Mouse (Mus musculus) cerebellum, postnatal 14 days (tissue): Measurements from ENCODE around the gene Mthfr.
A peak's percentile ranks its signal among the peaks of the same experiment; 100 is the strongest.

Source experiments
- DNase-seq, 2 experiments: peaks; one replicate each; pipeline ENCODE4 v3.0.0; 2021; ENCODE audit warnings: mixed read lengths in 2 of 2

Gene Mthfr

GRCm38 (mm10) chr4:148089166-148089565, 50.3 kb downstream of the Mthfr start:
- no peak for DNase-seq

GRCm38 (mm10) chr4:148091181-148091580, 52.3 kb downstream of the Mthfr start:
- DNase-seq, result no peak

- DNase-seq, result no peak
Measured at GRCm38 (mm10) chr4:148092551-148093271, 53.8 kb downstream of the Mthfr start.

- peak in 1 of 2 experiments; percentile 62 for DNase-seq
Measured at GRCm38 (mm10) chr4:148094161-148094560, 55.3 kb downstream of the Mthfr start.

GRCm38 (mm10) chr4:148095081-148095480, 56.2 kb downstream of the Mthfr start:
- DNase-seq, result no peak

GRCm38 (mm10) chr4:148097936-148098335, 59.1 kb downstream of the Mthfr start:
- no peak for DNase-seq

GRCm38 (mm10) chr4:148098666-148099065, 59.8 kb downstream of the Mthfr start:
- DNase-seq, result no peak

- DNase-seq, result peak; percentile 83 to 85
Measured at GRCm38 (mm10) chr4:148101801-148102527, 63.1 kb downstream of the Mthfr start.

GRCm38 (mm10) chr4:148104146-148104545, 65.3 kb downstream of the Mthfr start:
- no peak for DNase-seq

GRCm38 (mm10) chr4:148107621-148108291, 68.9 kb downstream of the Mthfr start:
- DNase-seq, result peak; percentile 66 to 76

GRCm38 (mm10) chr4:148108565-148109100, 69.8 kb downstream of the Mthfr start:
- peak; percentile 57 to 58 for DNase-seq
